Comparison of ENCODE assay signal across 9 mouse cellular contexts in the genomic region with DNA sequence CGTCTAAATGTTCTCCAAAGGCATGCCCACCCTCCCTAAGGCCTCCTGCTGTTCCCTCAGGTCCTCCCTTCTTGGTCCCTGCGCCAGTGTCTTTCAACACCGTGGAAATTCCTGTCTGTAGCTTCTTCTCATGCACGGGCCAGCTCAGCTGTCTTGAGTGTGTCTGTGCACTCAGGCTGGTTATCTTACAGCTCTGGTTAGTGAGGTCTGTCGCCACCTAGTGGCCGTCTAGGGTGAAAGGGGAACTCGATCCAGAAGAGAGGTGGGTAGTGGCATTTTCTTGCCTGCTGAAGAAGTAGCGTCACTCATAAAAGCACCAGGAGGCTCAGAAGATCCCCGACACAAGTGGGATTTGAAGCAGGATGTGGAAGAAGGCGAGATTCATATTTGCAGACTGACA.
DNase-seq lines count a peak whose midpoint lies in the region; ATAC-seq lines count a peak whose summit lies in the region.
"Had no signal": no experiment of that assay in that cellular context is flagged by ENCODE, and none has a peak within 500 bp of the region (broad histone marks: within the 10 kb centered on the region; RNA-seq: fewer than 3 reads in every experiment).

No protein-coding gene starts in this region.

- H3K4me1 ChIP-seq in embryonic facial prominence, embryonic 13.5 days: peaks cover 17% of the 10 kb centered on the region
- peaks cover 7% of the 10 kb centered on the region; the same call in 1 of the 2 replicates for H3K4me1 ChIP-seq in kidney, embryonic 14.5 days (ENCODE audit: control insufficient read depth, insufficient read depth, low read length)
- peaks cover 14% of the 10 kb centered on the region for H3K4me1 ChIP-seq in limb, embryonic 15.5 days
- no peaks in the 10 kb centered on the region; the same call in 1 of the 2 replicates for H3K4me1 ChIP-seq in stomach, embryonic 14.5 days (ENCODE audit: control insufficient read depth, insufficient read depth, low read length)

- no peak overlapping the region for H3K27ac ChIP-seq in embryonic facial prominence, embryonic 13.5 days
- H3K27ac ChIP-seq in kidney, embryonic 14.5 days (ENCODE audit: low read depth, low read length): no peak overlapping the region
- no peak overlapping the region for H3K27ac ChIP-seq in limb, embryonic 15.5 days
- H3K27ac ChIP-seq in stomach, embryonic 14.5 days (ENCODE audit: low read length): no peak overlapping the region

- no peaks in the 10 kb centered on the region for H3K36me3 ChIP-seq in embryonic facial prominence, embryonic 13.5 days
- H3K36me3 ChIP-seq in kidney, embryonic 14.5 days (ENCODE audit: control insufficient read depth, insufficient read depth, low read length): no peaks in the 10 kb centered on the region
- H3K36me3 ChIP-seq in limb, embryonic 15.5 days: no peaks in the 10 kb centered on the region
- no peaks in the 10 kb centered on the region for H3K36me3 ChIP-seq in stomach, embryonic 14.5 days (ENCODE audit: control insufficient read depth, insufficient read depth, low read length)

- H3K9ac ChIP-seq in embryonic facial prominence, embryonic 13.5 days: 0 out of 2 replicates have a peak overlapping the region, but pooled peaks have one; percentile 41
- no peak overlapping the region for H3K9ac ChIP-seq in kidney, embryonic 14.5 days (ENCODE audit: low read depth, low read length)
- H3K9ac ChIP-seq in limb, embryonic 15.5 days: no peak overlapping the region
- H3K9ac ChIP-seq in stomach, embryonic 14.5 days (replicated peaks; ENCODE audit: low read depth, low read length): no peak overlapping the region

- 6% methylated on average over 10 of the region's 10 CpGs for WGBS in embryonic facial prominence, embryonic 13.5 days
- WGBS in kidney, embryonic 14.5 days: 5% methylated on average over 10 of the region's 10 CpGs
- 4% methylated on average over 10 of the region's 10 CpGs for WGBS in limb, embryonic 15.5 days
- WGBS in stomach, embryonic 14.5 days: 7% methylated on average over 10 of the region's 10 CpGs

- no peaks in the 10 kb centered on the region for H3K9me3 ChIP-seq in embryonic facial prominence, embryonic 13.5 days
- no peaks in the 10 kb centered on the region for H3K9me3 ChIP-seq in kidney, embryonic 14.5 days (ENCODE audit: control insufficient read depth, low read length)
- H3K9me3 ChIP-seq in limb, embryonic 15.5 days: no peaks in the 10 kb centered on the region
- no peaks in the 10 kb centered on the region for H3K9me3 ChIP-seq in stomach, embryonic 14.5 days (ENCODE audit: control insufficient read depth, low read depth, low read length)

- H3K27me3 ChIP-seq in embryonic facial prominence, embryonic 13.5 days: no peaks in the 10 kb centered on the region
- H3K27me3 ChIP-seq in kidney, embryonic 14.5 days (ENCODE audit: control insufficient read depth, insufficient read depth, low read length): no peaks in the 10 kb centered on the region
- peaks cover 3% of the 10 kb centered on the region; the same call in 1 of the 2 replicates for H3K27me3 ChIP-seq in limb, embryonic 15.5 days
- no peaks in the 10 kb centered on the region for H3K27me3 ChIP-seq in stomach, embryonic 14.5 days (ENCODE audit: control insufficient read depth, insufficient read depth, low read length)

- ATAC-seq in embryonic facial prominence, embryonic 13.5 days (ENCODE audit: insufficient number of reproducible peaks, insufficient read depth, low FRiP score, low TSS enrichment, low read depth): no peak
- peak; percentile 50; the same call in 1 of the 2 replicates for ATAC-seq in kidney, embryonic 14.5 days (ENCODE audit: low FRiP score, low TSS enrichment)
- ATAC-seq in limb, embryonic 15.5 days (ENCODE audit: insufficient number of reproducible peaks, low FRiP score, low TSS enrichment, low read depth): no peak
- peak; percentile 57; the same call in 1 of the 2 replicates for ATAC-seq in stomach, embryonic 14.5 days (ENCODE audit: insufficient number of reproducible peaks, insufficient read depth, low FRiP score, low read depth)

- peak; percentile 86 to 88 for DNase-seq in B cell, adult 2 months
- peak; percentile 79 to 85 for DNase-seq in adrenal gland, postnatal 36 days
- peak; percentile 69 for DNase-seq in heart, adult 8-10 months (ENCODE audit: low spot score)
- peak; percentile 66 to 80 for DNase-seq in natural killer cell, adult 2 months (ENCODE audit: low spot score in 2 of 2)

- peak overlapping the region; percentile 37; the same call in 1 of the 2 replicates for H3K4me2 ChIP-seq in embryonic facial prominence, embryonic 13.5 days
- no peak overlapping the region for H3K4me2 ChIP-seq in kidney, embryonic 14.5 days (replicated peaks; ENCODE audit: low read depth, low read length)
- 0 out of 2 replicates have a peak overlapping the region, but pooled peaks have one; percentile 6 for H3K4me2 ChIP-seq in limb, embryonic 15.5 days
- H3K4me2 ChIP-seq in stomach, embryonic 14.5 days (replicated peaks; ENCODE audit: low read depth, low read length): no peak overlapping the region

- H3K4me3 ChIP-seq in embryonic facial prominence, embryonic 13.5 days: no peak overlapping the region
- H3K4me3 ChIP-seq in kidney, embryonic 14.5 days (ENCODE audit: low read length): no peak overlapping the region
- H3K4me3 ChIP-seq in limb, embryonic 15.5 days: no peak overlapping the region
- no peak overlapping the region for H3K4me3 ChIP-seq in stomach, embryonic 14.5 days (ENCODE audit: low read depth, low read length)
- H3K4me3 ChIP-seq: erythroblast, embryonic 14.5 days had no signal

Comparison
In these comparisons a context has a peak if more than half of its experiments do, and no peak if none do; other contexts are left out.
1. ATAC-seq: peak in kidney, embryonic 14.5 days (single experiment) and stomach, embryonic 14.5 days (single experiment); none in embryonic facial prominence, embryonic 13.5 days (single experiment) and limb, embryonic 15.5 days (single experiment).
2. H3K4me2 ChIP-seq: peak in embryonic facial prominence, embryonic 13.5 days (single experiment) and limb, embryonic 15.5 days (single experiment); none in kidney, embryonic 14.5 days (single experiment) and stomach, embryonic 14.5 days (single experiment).
3. Peak in every context shown above with its lines, with median percentiles within 50 percentile points of each other: DNase-seq.